Mouse (Mus musculus): ENCODE data around the gene Eif3b.

The Eif3b gene

GRCm38 (mm10) chr5:140472336-140472735 lies 53.2 kb downstream of the Eif3b start:
- peak; percentile 81 for DNase-seq (ENCODE audit: low read depth, low spot score)

GRCm38 (mm10) chr5:140481458-140481857 lies 62.3 kb downstream of the Eif3b start:
- DNase-seq (ENCODE audit: low read depth, low spot score) = no peak

GRCm38 (mm10) chr5:140491142-140491541 lies 72.0 kb downstream of the Eif3b start:
- no peak for DNase-seq (ENCODE audit: low read depth, low spot score)

- DNase-seq (ENCODE audit: low read depth, low spot score) = peak; percentile 88
These were observed 73.6 kb downstream of the Eif3b start for GRCm38 (mm10) chr5:140492684-140493233.
